Mouse (Mus musculus): ENCODE results near the gene Fam241b.
"Not testable (repeated sequence)": the region's sequence is repeated elsewhere in the genome, so short reads cannot be mapped to it uniquely, and the experiment has no call there.

DNA sequence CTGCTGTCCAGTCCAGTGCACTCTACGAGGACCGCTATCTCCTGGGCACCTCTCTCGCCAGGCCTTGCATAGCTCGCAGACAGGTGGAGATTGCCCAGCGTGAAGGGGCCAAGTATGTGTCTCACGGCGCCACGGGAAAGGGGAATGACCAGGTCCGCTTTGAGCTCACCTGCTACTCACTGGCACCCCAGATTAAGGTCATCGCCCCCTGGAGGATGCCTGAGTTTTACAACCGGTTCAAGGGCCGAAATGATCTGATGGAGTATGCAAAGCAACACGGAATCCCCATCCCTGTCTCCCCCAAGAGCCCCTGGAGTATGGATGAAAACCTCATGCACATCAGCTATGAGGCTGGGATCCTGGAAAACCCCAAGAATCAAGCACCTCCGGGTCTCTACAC lies 72.4 kb downstream of the Fam241b start:
- TF ChIP-seq GATA1 (IDR thresholded peaks at IDR 0.05; ENCODE audit: borderline replicate concordance, low read length); FLI1 (IDR thresholded peaks at IDR 0.05; ENCODE audit: low read length): not testable (repeated sequence)

All from megakaryocyte, embryonic 14.5 days (primary cell).